Mouse (Mus musculus) cerebellum, adult 2 months (tissue): Measurements from ENCODE around the gene Sec23ip. TPM values are rescaled to one million over a fixed set of nuclear protein-coding genes. Genes with fewer than 3 reads are reported as not detected.
"Not testable (repeated sequence)": the region's sequence is repeated elsewhere in the genome, so short reads cannot be mapped to it uniquely, and the experiment has no call there.

ENCODE experiments used
- DNase-seq, 2 experiments: peaks; one replicate each; pipeline ENCODE4 v3.0.0; 2021
- H3K27ac ChIP-seq: fragments of 200-500 bp; 2 replicates; pipeline ENCODE4 v1.5.1; 2012; ENCODE audit warnings: low read length, control low read depth, inconsistent platforms; ENCODE audit not compliant: insufficient read depth
- H3K27me3 ChIP-seq: fragments of 200-500 bp; 2 replicates; pipeline ENCODE4 v1.6.1; 2012; ENCODE audit warnings: inconsistent platforms, mild to moderate bottlenecking, low read length, moderate library complexity; ENCODE audit not compliant: control insufficient read depth, insufficient read depth
- H3K4me1 ChIP-seq: fragments of 200-500 bp; 2 replicates; pipeline ENCODE4 v1.6.1; 2011; ENCODE audit warnings: low read length; ENCODE audit not compliant: control insufficient read depth, insufficient read depth
- H3K4me3 ChIP-seq: fragments of 200-500 bp; replicated peaks from 2 replicates; pipeline ENCODE3; 2011; ENCODE audit warnings: mild to moderate bottlenecking, low read depth, low read length, control low read depth; ENCODE audit not compliant: insufficient read depth
- CTCF ChIP-seq: fragments of 200-500 bp; IDR thresholded peaks from 2 replicates; pipeline ENCODE4 v1.5.1; 2011; ENCODE audit warnings: low read depth, mild to moderate bottlenecking, control low read depth, low read length, moderate library complexity, borderline replicate concordance; ENCODE audit not compliant: insufficient read depth
- POLR2A ChIP-seq: fragments of 200-500 bp; IDR thresholded peaks from 2 replicates; pipeline ENCODE4 v1.6.1; 2011; ENCODE audit warnings: low read length, control low read depth, borderline replicate concordance; ENCODE audit not compliant: insufficient read depth
- WGBS: fragments of 180-500 bp; shearing (Covaris S2); methylation state at CpG from one replicate; pipeline ENCODE4 v1.1.7; 2018; 5-methylcytosine and 5-hydroxymethylcytosine counted together
- polyA plus RNA-seq: library from polyadenylated mRNA; depleted of rRNA; stranded (reverse); fragments of >200 nt; gene quantifications from 2 replicates; pipeline ENCODE4 v1.2.3, GENCODE M21; 2012; rRNA removed

The Sec23ip gene
- 18.2 and 21.7 TPM in 2 replicates for polyA plus RNA-seq

DNA sequence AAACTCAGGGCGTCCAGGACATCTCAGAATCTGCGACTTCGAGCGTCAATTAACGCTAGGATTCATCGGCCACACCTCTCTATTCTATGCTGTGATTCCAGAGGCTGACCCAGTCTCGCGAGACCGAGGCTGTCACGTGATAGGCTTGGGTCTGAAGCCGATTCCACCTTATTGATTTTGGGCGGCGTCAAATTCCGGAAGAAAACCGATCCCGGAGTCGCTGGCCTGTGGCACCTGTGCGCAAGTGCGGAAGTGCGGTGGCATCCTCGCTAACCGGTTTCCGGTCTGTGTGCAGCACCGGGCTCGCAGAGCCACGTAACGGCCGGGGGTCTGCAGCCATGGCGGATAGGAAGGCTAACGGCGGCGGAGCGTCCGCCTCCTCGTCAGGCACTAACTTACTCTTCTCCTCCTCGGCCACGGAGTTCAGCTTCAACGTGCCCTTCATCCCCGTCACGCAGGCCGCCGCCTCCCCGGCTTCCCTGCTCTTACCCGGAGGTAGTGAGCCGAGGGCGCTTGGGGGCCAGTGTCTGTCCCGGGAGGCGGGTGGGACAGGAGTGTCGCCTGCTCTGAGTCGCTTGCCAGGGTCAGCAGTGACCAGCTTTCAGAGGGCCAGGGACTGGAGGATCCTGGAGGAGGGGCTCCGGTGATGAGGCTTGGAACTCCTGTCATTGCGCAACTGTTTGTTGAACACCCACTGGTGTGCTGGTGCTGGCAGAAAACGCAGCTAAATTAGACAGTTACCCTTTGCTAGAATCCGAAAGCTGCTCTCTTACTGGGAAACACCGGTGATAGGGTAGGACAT lies at the start of gene Sec23ip:
Gene Sec23ip, plus strand, starts transcription at position 260 of the 802 bp plus-strand sequence.
- peak; percentile 98 to 99 for DNase-seq
- H3K27me3 ChIP-seq, result no peaks in the 10 kb centered on the region
- TF ChIP-seq POLR2A, result peak; percentile 96
- TF ChIP-seq CTCF, result no peak
- peaks cover 6% of the 10 kb centered on the region for H3K4me1 ChIP-seq
- H3K4me3 ChIP-seq, result peak within 1 kb of the TSS; percentile 80
- under 1% methylated on average over 55 of the region's 55 CpGs for WGBS
- peak within 1 kb of the TSS; percentile 18; the same call in 1 of the 2 replicates for H3K27ac ChIP-seq

DNA sequence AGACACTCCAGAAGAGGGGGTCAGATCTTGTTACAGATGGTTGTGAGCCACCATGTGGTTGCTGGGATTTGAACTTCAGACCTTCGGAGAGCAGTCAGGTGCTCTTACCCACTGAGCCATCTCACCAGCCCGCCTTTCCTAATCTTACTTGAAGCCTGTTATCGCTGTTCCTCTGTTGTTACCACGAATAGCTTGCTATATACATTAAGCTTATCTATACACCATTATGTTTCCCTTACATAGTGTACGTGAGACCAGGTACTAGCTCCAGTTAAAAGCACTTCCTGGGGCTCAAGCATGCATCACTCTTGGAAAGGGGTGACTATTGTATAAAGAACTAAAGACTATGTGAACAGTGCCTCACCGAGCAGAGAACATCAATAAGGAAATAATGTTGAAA lies 44.8 kb upstream of the Sec23ip start:
- not testable (repeated sequence) for H3K4me3 ChIP-seq, H3K27ac ChIP-seq, H3K27me3 ChIP-seq, H3K4me1 ChIP-seq, DNase-seq
- WGBS, result 94% methylated on average over 6 of the region's 6 CpGs

DNA sequence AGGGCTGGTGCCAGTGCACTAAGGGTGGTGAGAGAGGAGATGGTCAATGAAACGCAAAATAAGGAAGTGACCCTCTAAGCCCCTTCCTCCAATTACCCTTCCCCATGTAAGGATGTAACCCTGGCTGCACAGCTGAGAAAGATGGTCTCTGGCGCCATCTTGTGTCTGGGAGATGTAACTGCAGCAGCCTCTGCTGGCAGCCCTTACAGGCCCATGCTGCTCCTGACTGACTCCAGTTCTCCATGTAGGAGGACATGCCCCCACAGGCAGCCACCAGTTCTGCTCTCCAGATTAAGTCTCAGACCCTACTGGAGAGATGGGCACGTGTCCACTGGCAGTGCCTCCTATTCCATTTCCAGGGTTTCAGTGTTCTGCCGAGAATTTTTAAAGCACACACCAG lies 39.0 kb upstream of the Sec23ip start:
- WGBS, result 2% methylated on average over 4 of the region's 4 CpGs
- Histone ChIP-seq H3K27me3 (no peaks in the 10 kb centered on the region), H3K27ac (no peak overlapping the region), H3K4me1 (no peaks in the 10 kb centered on the region), H3K4me3 (no peak overlapping the region)
- peak; percentile 71 to 81 for DNase-seq
- TF ChIP-seq POLR2A, result no peak
- peak; percentile 100 for TF ChIP-seq CTCF

DNA sequence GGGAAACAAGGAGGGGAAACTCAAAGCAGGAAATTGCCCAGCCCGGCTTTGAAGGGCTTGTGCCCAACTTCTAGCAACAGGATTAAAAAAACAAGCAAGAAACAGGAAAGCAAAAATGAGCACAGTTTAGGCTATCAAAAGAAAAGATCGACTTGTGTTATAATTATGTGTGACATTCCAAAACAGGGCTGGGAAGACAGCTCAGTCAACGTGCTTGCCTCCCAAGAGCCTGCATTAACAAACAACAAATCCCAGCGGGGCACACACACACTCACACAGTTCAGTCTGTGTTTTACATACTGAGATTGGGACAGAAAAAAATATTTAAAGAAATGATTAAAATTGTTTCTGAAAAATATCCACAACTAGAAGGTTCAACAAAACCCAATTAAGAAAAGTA lies 26.8 kb upstream of the Sec23ip start:
- WGBS, result 69% methylated on average over 4 of the region's 4 CpGs
- TF ChIP-seq CTCF (no peak), POLR2A (no peak)

DNA sequence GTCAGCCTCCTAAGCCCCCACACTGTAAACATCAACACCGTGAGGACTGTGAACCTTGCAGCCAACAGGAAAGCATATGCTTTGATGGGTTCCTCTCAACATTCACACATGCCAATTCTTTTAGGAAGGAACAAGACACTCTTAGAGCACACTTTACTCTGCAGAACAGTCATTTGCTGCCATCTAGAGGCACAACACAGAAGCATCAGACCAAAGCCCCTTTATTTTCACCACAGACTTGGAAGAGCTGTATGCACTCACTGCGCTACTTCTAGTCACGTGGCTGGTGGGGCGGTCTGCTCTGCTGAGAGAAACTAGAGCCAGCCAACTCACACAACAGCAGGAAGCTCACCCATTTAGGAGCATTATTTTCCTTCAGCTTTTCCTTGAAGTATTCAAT lies 20.0 kb upstream of the Sec23ip start:
- peak; percentile 48; the same call in 1 of the 2 replicates for TF ChIP-seq CTCF
- TF ChIP-seq POLR2A, result no peak
- WGBS, result 1% methylated on average over 4 of the region's 4 CpGs
- DNase-seq, result peak; percentile 62 to 78
- H3K4me1 ChIP-seq, result no peaks in the 10 kb centered on the region; the same call in 1 of the 2 replicates
- no peaks in the 10 kb centered on the region for H3K27me3 ChIP-seq
- no peak overlapping the region for H3K27ac ChIP-seq
- no peak overlapping the region for H3K4me3 ChIP-seq

More for the DNA sequence above, 26.8 kb upstream of the Sec23ip start:
- Histone ChIP-seq H3K4me1 (no peaks in the 10 kb centered on the region), H3K27ac (no peak overlapping the region), H3K4me3 (no peak overlapping the region), H3K27me3 (no peaks in the 10 kb centered on the region)
- no peak for DNase-seq

DNA sequence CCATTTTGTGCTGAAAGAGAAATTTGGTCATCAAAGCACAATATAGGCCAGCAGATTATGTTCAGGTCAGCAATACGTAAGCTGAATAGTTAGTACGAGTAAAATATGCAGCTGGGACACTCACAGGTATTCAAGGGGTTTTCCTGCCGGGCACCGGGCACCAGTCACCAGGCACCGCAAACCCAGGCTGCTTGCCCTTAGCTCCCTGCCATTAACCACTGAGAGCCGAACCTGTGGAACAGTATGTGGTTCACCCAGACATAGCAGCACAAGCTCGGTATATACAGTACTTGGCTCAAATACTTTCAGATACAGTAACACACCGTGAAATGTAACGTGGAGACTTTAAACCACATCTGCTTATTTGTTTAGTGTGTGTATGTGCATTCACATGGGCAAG lies 19.6 kb upstream of the Sec23ip start:
- TF ChIP-seq POLR2A (no peak), CTCF (no peak)
- no peak for DNase-seq
- no peak overlapping the region for H3K4me3 ChIP-seq
- no peak overlapping the region for H3K27ac ChIP-seq
- no peaks in the 10 kb centered on the region for H3K27me3 ChIP-seq
- 51% methylated on average over 9 of the region's 9 CpGs for whole genome bisulfite sequencing
- no peaks in the 10 kb centered on the region; the same call in 1 of the 2 replicates for H3K4me1 ChIP-seq

DNA sequence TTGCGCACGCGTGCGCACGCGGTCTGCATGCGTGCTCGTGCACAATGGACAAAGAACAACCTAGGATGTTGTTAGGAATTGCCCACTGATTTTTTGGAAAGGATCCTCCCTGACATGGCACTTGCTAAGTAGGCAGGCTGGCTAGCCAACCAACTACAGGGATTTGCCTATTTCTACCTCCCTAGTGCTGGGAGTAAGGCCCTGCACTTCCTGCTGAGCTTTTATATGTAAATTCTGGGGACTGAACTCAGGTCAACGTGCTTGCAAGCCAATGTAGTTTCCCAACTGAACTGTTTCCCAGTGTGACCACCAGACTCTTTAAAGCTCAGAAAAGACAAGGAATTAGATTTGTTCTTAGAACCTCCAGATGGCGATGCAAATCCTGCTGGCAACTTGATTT lies 17.7 kb upstream of the Sec23ip start:
- 69% methylated on average over 10 of the region's 10 CpGs for WGBS
- TF ChIP-seq CTCF, result no peak
- TF ChIP-seq POLR2A, result no peak
- no peak overlapping the region for H3K4me3 ChIP-seq

DNA sequence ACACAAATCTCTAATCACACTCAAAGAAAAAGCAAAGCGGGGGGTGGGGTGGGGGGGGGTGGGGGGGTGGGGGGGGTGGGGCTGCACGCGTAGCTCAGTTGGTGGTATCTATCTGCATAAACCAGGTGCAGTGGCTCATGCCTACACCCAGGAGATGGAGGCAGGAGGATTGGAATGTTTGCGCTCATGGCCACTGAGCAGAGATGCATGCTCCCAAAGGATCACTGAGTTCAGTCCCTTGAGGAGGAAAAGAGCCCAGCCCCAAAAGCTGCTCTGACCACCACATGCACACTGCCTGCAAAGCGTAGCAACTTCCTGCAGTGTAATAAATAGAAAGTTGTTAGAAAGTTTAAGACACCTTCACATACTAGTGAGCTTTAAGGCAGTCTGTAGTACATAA lies 17.0 kb upstream of the Sec23ip start:
- WGBS, result 56% methylated on average over 5 of the region's 5 CpGs
- H3K4me1 ChIP-seq, result no peaks in the 10 kb centered on the region; the same call in 1 of the 2 replicates
- no peak for TF ChIP-seq CTCF
- DNase-seq, result no peak
- H3K4me3 ChIP-seq, result no peak overlapping the region
- H3K27ac ChIP-seq, result no peak overlapping the region
- H3K27me3 ChIP-seq, result no peaks in the 10 kb centered on the region

More for the DNA sequence above, 17.7 kb upstream of the Sec23ip start:
- DNase-seq, result peak in 1 of 2 experiments; percentile 34
- no peaks in the 10 kb centered on the region; the same call in 1 of the 2 replicates for H3K4me1 ChIP-seq
- H3K27me3 ChIP-seq, result no peaks in the 10 kb centered on the region
- H3K27ac ChIP-seq, result no peak overlapping the region
